Mouse (Mus musculus) heart, postnatal 0 days (tissue): ENCODE data around the gene Celf2.

ENCODE experiments used
- CTCF ChIP-seq: IDR thresholded peaks from 2 replicates; pipeline ENCODE4 v1.5.1; 2016; ENCODE audit warnings: antibody characterized with exemption, control low read depth, low read depth
- EP300 ChIP-seq: IDR thresholded peaks from 2 replicates; pipeline ENCODE4 v1.6.1; 2016; ENCODE audit warnings: antibody characterized with exemption, low read depth

GRCm38 (mm10) chr2:6558303-6559254 lies 950.8 kb downstream of the Celf2 start:
- TF ChIP-seq CTCF (no peak), EP300 (no peak)
